Mouse (Mus musculus): ENCODE measurements around the gene Kank1. TPM values are rescaled to one million over a fixed set of nuclear protein-coding genes. Genes with fewer than 3 reads are reported as not detected.

Gene Kank1
- polyA plus RNA-seq, 1 experiment from 2014 or later: 18.5 TPM

DNA sequence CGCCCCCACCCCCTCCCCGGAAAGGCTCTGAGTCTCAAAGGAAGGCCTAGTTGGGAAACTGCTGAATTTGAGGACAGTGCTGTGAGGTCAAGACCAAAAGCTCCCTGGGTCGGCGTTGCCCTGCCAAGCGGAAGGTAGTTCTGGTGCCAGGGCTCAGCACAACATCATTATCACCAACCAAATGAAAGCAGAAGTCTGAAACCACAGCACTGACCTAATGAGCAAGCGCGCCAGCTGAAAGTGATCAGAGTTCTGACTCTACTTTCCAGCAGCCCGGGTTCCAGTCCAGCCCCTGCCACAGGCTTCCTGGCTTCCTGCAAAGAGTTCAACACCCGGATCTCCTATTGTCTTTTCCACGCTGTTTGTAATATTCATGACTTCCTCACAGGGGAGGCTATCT lies 4.7 kb upstream of the Kank1 start:
- no peaks in the 10 kb centered on the region for H3K36me3 ChIP-seq (ENCODE audit: insufficient read depth)
- WGBS: 66% methylated on average over 10 of the region's 10 CpGs
- H3K4me3 ChIP-seq (ENCODE audit: low read depth, low read length): no peak overlapping the region
- H3K27ac ChIP-seq (ENCODE audit: low read depth): no peak overlapping the region
- TF ChIP-seq CTCF (IDR thresholded peaks at IDR 0.05; ENCODE audit: low read depth): no peak
- H3K4me2 ChIP-seq: no peak overlapping the region
- no peaks in the 10 kb centered on the region for H3K9me3 ChIP-seq (ENCODE audit: low read depth, low read length)
- ATAC-seq (ENCODE audit: insufficient read depth) (no peak), DNase-seq (peak; percentile 23)
- peaks cover 11% of the 10 kb centered on the region for H3K27me3 ChIP-seq (ENCODE audit: insufficient read depth, low read length)
- no peak overlapping the region for H3K9ac ChIP-seq
- no peaks in the 10 kb centered on the region for H3K4me1 ChIP-seq (ENCODE audit: insufficient read depth)

GRCm38 (mm10) chr19:25237492-25238040 lies 791 bp downstream of the Kank1 start:
- peak overlapping the region; percentile 75; the same call in 1 of the 2 replicates for H3K27ac ChIP-seq (ENCODE audit: low read depth)
- H3K4me1 ChIP-seq (ENCODE audit: insufficient read depth): no peaks in the 10 kb centered on the region
- H3K4me2 ChIP-seq: peak overlapping the region; percentile 96
- ATAC-seq (ENCODE audit: insufficient read depth): peak; percentile 18; the same call in 1 of the 2 replicates
- TF ChIP-seq CTCF (IDR thresholded peaks at IDR 0.05; ENCODE audit: low read depth): peak; percentile 43
- WGBS: under 1% methylated on average over 35 of the region's 35 CpGs
- no peaks in the 10 kb centered on the region for H3K9me3 ChIP-seq (ENCODE audit: low read depth, low read length)
- peaks cover 25% of the 10 kb centered on the region for H3K27me3 ChIP-seq (ENCODE audit: insufficient read depth, low read length)
- no peaks in the 10 kb centered on the region for H3K36me3 ChIP-seq (ENCODE audit: insufficient read depth)
- peak overlapping the region; percentile 59 for H3K9ac ChIP-seq
- H3K4me3 ChIP-seq (ENCODE audit: low read depth, low read length): peak overlapping the region; percentile 64
- peak; percentile 72 for DNase-seq

GRCm38 (mm10) chr19:25238121-25238520 lies 1.3 kb downstream of the Kank1 start:
- WGBS: 6% methylated on average over 13 of the region's 13 CpGs

DNA sequence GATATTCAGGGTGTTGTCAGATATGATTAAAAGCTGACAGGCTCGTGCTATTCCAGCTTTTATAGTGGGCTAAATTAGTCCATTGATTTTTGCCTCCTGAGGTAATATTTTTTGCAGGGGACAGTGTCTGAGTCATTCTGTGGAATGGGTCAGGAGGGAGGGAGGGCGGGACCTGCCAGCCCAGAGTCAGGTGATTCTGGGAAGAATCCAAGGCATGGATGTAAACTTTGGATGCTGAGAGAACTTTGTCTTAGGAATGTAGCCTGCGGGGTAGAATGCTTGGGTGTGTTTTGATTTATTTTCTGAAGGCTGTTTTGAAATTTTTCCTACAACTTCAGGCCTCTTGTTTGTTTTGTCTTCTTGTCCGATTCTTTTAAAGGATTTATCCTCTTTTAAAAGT lies 6.8 kb downstream of the Kank1 start:
- no peak for TF ChIP-seq CTCF (IDR thresholded peaks at IDR 0.05; ENCODE audit: low read depth)
- no peak for DNase-seq
- no peak for ATAC-seq (ENCODE audit: insufficient read depth)
- H3K4me3 ChIP-seq (ENCODE audit: low read depth, low read length): no peak overlapping the region
- WGBS: 60% methylated on average over 4 of the region's 4 CpGs
- H3K27me3 ChIP-seq (ENCODE audit: insufficient read depth, low read length): no peaks in the 10 kb centered on the region
- H3K4me1 ChIP-seq (ENCODE audit: insufficient read depth): 0 out of 2 replicates have a peak, but pooled peaks cover 5% of the 10 kb centered on the region
- no peak overlapping the region for H3K27ac ChIP-seq (ENCODE audit: low read depth)
- H3K9me3 ChIP-seq (ENCODE audit: low read depth, low read length): no peaks in the 10 kb centered on the region
- no peaks in the 10 kb centered on the region for H3K36me3 ChIP-seq (ENCODE audit: insufficient read depth)
- H3K9ac ChIP-seq: no peak overlapping the region
- no peak overlapping the region for H3K4me2 ChIP-seq

More at GRCm38 (mm10) chr19:25238121-25238520, 1.3 kb downstream of the Kank1 start:
- DNase-seq (no peak), ATAC-seq (ENCODE audit: insufficient read depth) (no peak)
- Histone ChIP-seq H3K4me3 (ENCODE audit: low read depth, low read length) (peak overlapping the region; percentile 64), H3K9ac (peak overlapping the region; percentile 59), H3K9me3 (ENCODE audit: low read depth, low read length) (no peaks in the 10 kb centered on the region), H3K4me2 (peak overlapping the region; percentile 96), H3K36me3 (ENCODE audit: insufficient read depth) (no peaks in the 10 kb centered on the region), H3K27me3 (ENCODE audit: insufficient read depth, low read length) (peaks cover 25% of the 10 kb centered on the region), H3K27ac (ENCODE audit: low read depth) (no peak overlapping the region), H3K4me1 (ENCODE audit: insufficient read depth) (no peaks in the 10 kb centered on the region)
- no peak for TF ChIP-seq CTCF (IDR thresholded peaks at IDR 0.05; ENCODE audit: low read depth)

- Histone ChIP-seq H3K27ac (ENCODE audit: low read depth) (no peak overlapping the region), H3K4me1 (ENCODE audit: insufficient read depth) (0 out of 2 replicates have a peak, but pooled peaks cover 5% of the 10 kb centered on the region)
- 91% methylated on average over 8 of the region's 8 CpGs for WGBS
Measured at GRCm38 (mm10) chr19:25246062-25246461, 9.3 kb downstream of the Kank1 start.

DNA sequence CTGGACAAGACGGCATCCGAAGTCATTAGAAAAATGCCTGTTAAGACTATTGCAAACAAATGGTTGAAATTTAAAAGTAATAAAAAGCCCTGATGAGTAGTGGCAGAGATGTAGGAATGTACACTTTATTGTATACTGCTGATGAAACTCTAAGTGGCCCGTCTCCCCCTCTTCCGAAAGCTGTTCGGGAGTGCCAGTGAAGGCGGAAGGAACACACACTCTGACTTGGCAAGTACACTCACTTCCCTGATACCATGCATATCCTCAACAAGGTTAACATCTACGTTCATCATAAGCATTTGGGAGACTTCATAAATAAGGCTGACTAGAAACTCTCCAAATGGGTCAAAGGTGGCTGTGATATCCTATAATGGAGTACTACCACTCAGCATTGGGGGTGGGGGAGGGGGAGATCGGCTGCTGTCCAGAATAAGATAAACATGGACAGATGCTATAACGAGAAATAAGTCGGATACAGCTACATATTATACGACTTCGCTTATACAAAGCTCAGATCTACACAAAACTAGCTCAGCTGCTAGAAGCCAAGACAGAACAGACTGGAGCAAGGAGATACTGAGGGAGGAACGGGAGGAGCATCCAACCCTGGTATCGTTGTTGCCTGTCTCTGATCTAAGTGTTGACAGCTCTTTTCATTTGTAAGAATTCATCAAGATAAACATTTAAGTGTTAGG lies 11.2 kb downstream of the Kank1 start:
- WGBS: 39% methylated on average over 14 of the region's 14 CpGs
- Histone ChIP-seq H3K4me3 (ENCODE audit: low read depth, low read length) (no peak overlapping the region), H3K9ac (no peak overlapping the region), H3K27ac (ENCODE audit: low read depth) (no peak overlapping the region), H3K4me1 (ENCODE audit: insufficient read depth) (0 out of 2 replicates have a peak, but pooled peaks cover 5% of the 10 kb centered on the region), H3K27me3 (ENCODE audit: insufficient read depth, low read length) (no peaks in the 10 kb centered on the region), H3K9me3 (ENCODE audit: low read depth, low read length) (no peaks in the 10 kb centered on the region), H3K4me2 (peak overlapping the region; percentile 18; the same call in 1 of the 2 replicates), H3K36me3 (ENCODE audit: insufficient read depth) (no peaks in the 10 kb centered on the region)
- TF ChIP-seq CTCF (IDR thresholded peaks at IDR 0.05; ENCODE audit: low read depth): no peak
- DNase-seq (peak; percentile 70), ATAC-seq (ENCODE audit: insufficient read depth) (peak; percentile 68)

More at GRCm38 (mm10) chr19:25246062-25246461, 9.3 kb downstream of the Kank1 start:
- H3K4me3 ChIP-seq (ENCODE audit: low read depth, low read length): no peak overlapping the region
- no peak for TF ChIP-seq CTCF (IDR thresholded peaks at IDR 0.05; ENCODE audit: low read depth)
- DNase-seq: no peak
- H3K27me3 ChIP-seq (ENCODE audit: insufficient read depth, low read length): no peaks in the 10 kb centered on the region
- no peak overlapping the region for H3K9ac ChIP-seq
- H3K9me3 ChIP-seq (ENCODE audit: low read depth, low read length): no peaks in the 10 kb centered on the region
- no peak for ATAC-seq (ENCODE audit: insufficient read depth)
- no peaks in the 10 kb centered on the region for H3K36me3 ChIP-seq (ENCODE audit: insufficient read depth)
- no peak overlapping the region for H3K4me2 ChIP-seq

- TF ChIP-seq CTCF (IDR thresholded peaks at IDR 0.05; ENCODE audit: low read depth): no peak
- no peak overlapping the region for H3K4me2 ChIP-seq
Measured at GRCm38 (mm10) chr19:25249230-25249629, 12.5 kb downstream of the Kank1 start.

More at GRCm38 (mm10) chr19:25249230-25249629, 12.5 kb downstream of the Kank1 start:
- Histone ChIP-seq H3K27ac (ENCODE audit: low read depth) (no peak overlapping the region), H3K4me3 (ENCODE audit: low read depth, low read length) (no peak overlapping the region), H3K36me3 (ENCODE audit: insufficient read depth) (no peaks in the 10 kb centered on the region), H3K9me3 (ENCODE audit: low read depth, low read length) (no peaks in the 10 kb centered on the region), H3K27me3 (ENCODE audit: insufficient read depth, low read length) (no peaks in the 10 kb centered on the region), H3K4me1 (ENCODE audit: insufficient read depth) (0 out of 2 replicates have a peak, but pooled peaks cover 5% of the 10 kb centered on the region), H3K9ac (no peak overlapping the region)
- DNase-seq (no peak), ATAC-seq (ENCODE audit: insufficient read depth) (no peak)
- WGBS: 69% methylated on average over 13 of the region's 13 CpGs

All from lung, embryonic 14.5 days (tissue).